8 mouse cellular contexts compared by ENCODE assay signal in genomic region chr4:137727506-137728187, GRCm38 (mm10).
DNase-seq lines count a peak whose midpoint lies in the region; ATAC-seq and TF ChIP-seq lines count a peak whose summit lies in the region.

No protein-coding gene starts in this region.

- peak; percentile 25 for ATAC-seq in intestine, embryonic 16.5 days
- peak; percentile 39 for ATAC-seq in lung, postnatal 0 days

- no peak overlapping the region for H3K9ac ChIP-seq in intestine, embryonic 16.5 days (ENCODE audit: low read depth, low read length)
- no peak overlapping the region for H3K9ac ChIP-seq in lung, postnatal 0 days (replicated peaks; ENCODE audit: low read depth)

- no peak overlapping the region for H3K4me3 ChIP-seq in intestine, embryonic 16.5 days (ENCODE audit: low read length)
- H3K4me3 ChIP-seq in lung, postnatal 0 days (ENCODE audit: low read depth, low read length) = no peak overlapping the region

- no peak overlapping the region for H3K4me2 ChIP-seq in intestine, embryonic 16.5 days (ENCODE audit: low read depth, low read length)
- H3K4me2 ChIP-seq in lung, postnatal 0 days (replicated peaks; ENCODE audit: low read depth, low read length) = no peak overlapping the region

- H3K27ac ChIP-seq in intestine, embryonic 16.5 days (ENCODE audit: low read length) = no peak overlapping the region
- H3K27ac ChIP-seq in lung, postnatal 0 days (ENCODE audit: low read length) = no peak overlapping the region

- no peaks in the 10 kb centered on the region for H3K9me3 ChIP-seq in intestine, embryonic 16.5 days (ENCODE audit: control insufficient read depth, low read length)
- H3K9me3 ChIP-seq in lung, postnatal 0 days (ENCODE audit: low read length) = no peaks in the 10 kb centered on the region

- 14% methylated on average over 18 of the region's 18 CpGs for WGBS in intestine, embryonic 16.5 days
- 7% methylated on average over 14 of the region's 18 CpGs for WGBS in lung, postnatal 0 days

- TF ChIP-seq EP300 in lung, postnatal 0 days (IDR thresholded peaks at IDR 0.05) = no peak

- DNase-seq in right cerebral cortex, postnatal 14 days = peak; percentile 58
- DNase-seq in right cerebral cortex, postnatal 25 days = no peak
- peak; percentile 50 for DNase-seq in embryo, embryonic 11.5 days (ENCODE audit: low read depth, low spot score)
- DNase-seq in lung, postnatal 0 days (ENCODE audit: low spot score) = peak; percentile 65
- DNase-seq in gastrocnemius, adult 18-20 months (ENCODE audit: low spot score) = no peak
- no peak for DNase-seq in frontal cortex, postnatal 36 days (ENCODE audit: low spot score in 2 of 2)
- no peak for DNase-seq in gastrocnemius, adult 8-10 months (ENCODE audit: low spot score in 2 of 2)

- no peak for TF ChIP-seq CTCF in lung, postnatal 0 days (IDR thresholded peaks at IDR 0.05)

- H3K4me1 ChIP-seq in intestine, embryonic 16.5 days (ENCODE audit: control insufficient read depth, insufficient read depth, low read length) = peaks cover 22% of the 10 kb centered on the region
- H3K4me1 ChIP-seq in lung, postnatal 0 days (ENCODE audit: insufficient read depth, low read depth, low read length) = no peaks in the 10 kb centered on the region

- peaks cover 35% of the 10 kb centered on the region for H3K27me3 ChIP-seq in intestine, embryonic 16.5 days (replicated peaks; ENCODE audit: control insufficient read depth, insufficient read depth, low read length)
- H3K27me3 ChIP-seq in lung, postnatal 0 days (replicated peaks; ENCODE audit: insufficient read depth, low read length) = peaks cover 14% of the 10 kb centered on the region

- no peaks in the 10 kb centered on the region for H3K36me3 ChIP-seq in intestine, embryonic 16.5 days (ENCODE audit: control insufficient read depth, insufficient read depth, low read length)
- H3K36me3 ChIP-seq in lung, postnatal 0 days (ENCODE audit: insufficient read depth, low read length) = no peaks in the 10 kb centered on the region

Comparison
In these comparisons a context has a peak if more than half of its experiments do, and no peak if none do; other contexts are left out.
1. DNase-seq: peak in right cerebral cortex, postnatal 14 days (single experiment), embryo, embryonic 11.5 days (single experiment) and lung, postnatal 0 days (single experiment); none in right cerebral cortex, postnatal 25 days (single experiment), gastrocnemius, adult 18-20 months (single experiment), frontal cortex, postnatal 36 days (0 of 2) and gastrocnemius, adult 8-10 months (0 of 2).